Mouse (Mus musculus): ENCODE results near the gene Tmem14c.
A peak's percentile ranks its signal among the peaks of the same experiment; 100 is the strongest.

The Tmem14c gene

GRCm38 (mm10) chr13:41008271-41008670 is 7.8 kb upstream of the Tmem14c start:
- no peak for DNase-seq (ENCODE audit: low spot score in 2 of 2)

- DNase-seq (ENCODE audit: low spot score in 2 of 2), result no peak
Measured at GRCm38 (mm10) chr13:41008946-41009345, 7.1 kb upstream of the Tmem14c start.

- peak in 1 of 2 experiments; percentile 6 for DNase-seq (ENCODE audit: low spot score in 2 of 2)
Measured at GRCm38 (mm10) chr13:41016797-41017405, 809 bp downstream of the Tmem14c start.

GRCm38 (mm10) chr13:41017832-41018231 is 1.7 kb downstream of the Tmem14c start:
- no peak for DNase-seq (ENCODE audit: low spot score in 2 of 2)

GRCm38 (mm10) chr13:41018236-41018635 is 2.1 kb downstream of the Tmem14c start:
- DNase-seq (ENCODE audit: low spot score in 2 of 2), result no peak

- DNase-seq (ENCODE audit: low spot score in 2 of 2), result no peak
Measured at GRCm38 (mm10) chr13:41018756-41019591, 2.9 kb downstream of the Tmem14c start.

- DNase-seq (ENCODE audit: low spot score in 2 of 2), result no peak
Measured at GRCm38 (mm10) chr13:41020494-41020893, 4.4 kb downstream of the Tmem14c start.

GRCm38 (mm10) chr13:41021607-41022006 is 5.5 kb downstream of the Tmem14c start:
- no peak for DNase-seq (ENCODE audit: low spot score in 2 of 2)

- DNase-seq (ENCODE audit: low spot score in 2 of 2), result no peak
Measured at GRCm38 (mm10) chr13:41022099-41022498, 6.0 kb downstream of the Tmem14c start.

GRCm38 (mm10) chr13:41030098-41030497 is 14.0 kb downstream of the Tmem14c start:
- no peak for DNase-seq (ENCODE audit: low spot score in 2 of 2)

GRCm38 (mm10) chr13:41042511-41042910 is 26.4 kb downstream of the Tmem14c start:
- peak in 1 of 2 experiments; percentile 9 for DNase-seq (ENCODE audit: low spot score in 2 of 2)

- no peak for DNase-seq (ENCODE audit: low spot score in 2 of 2)
Measured at GRCm38 (mm10) chr13:41045901-41046300, 29.8 kb downstream of the Tmem14c start.

- DNase-seq (ENCODE audit: low spot score in 2 of 2), result no peak
Measured at GRCm38 (mm10) chr13:41047280-41047679, 31.2 kb downstream of the Tmem14c start.

- no peak for DNase-seq (ENCODE audit: low spot score in 2 of 2)
Measured at GRCm38 (mm10) chr13:41051965-41052364, 35.9 kb downstream of the Tmem14c start.

GRCm38 (mm10) chr13:41067618-41068017 is 51.5 kb downstream of the Tmem14c start:
- no peak for DNase-seq (ENCODE audit: low spot score in 2 of 2)

- no peak for DNase-seq (ENCODE audit: low spot score in 2 of 2)
Measured at GRCm38 (mm10) chr13:41071617-41072016, 55.5 kb downstream of the Tmem14c start.

Data from right cerebral cortex, adult 2 months (tissue).